Mouse (Mus musculus) urinary bladder, postnatal 14 days (tissue): ENCODE measurements around the gene Togaram1.

Experiments
- DNase-seq: peaks from one replicate; pipeline ENCODE4 v3.0.0; 2021; ENCODE audit warnings: low spot score

The Togaram1 gene

DNA sequence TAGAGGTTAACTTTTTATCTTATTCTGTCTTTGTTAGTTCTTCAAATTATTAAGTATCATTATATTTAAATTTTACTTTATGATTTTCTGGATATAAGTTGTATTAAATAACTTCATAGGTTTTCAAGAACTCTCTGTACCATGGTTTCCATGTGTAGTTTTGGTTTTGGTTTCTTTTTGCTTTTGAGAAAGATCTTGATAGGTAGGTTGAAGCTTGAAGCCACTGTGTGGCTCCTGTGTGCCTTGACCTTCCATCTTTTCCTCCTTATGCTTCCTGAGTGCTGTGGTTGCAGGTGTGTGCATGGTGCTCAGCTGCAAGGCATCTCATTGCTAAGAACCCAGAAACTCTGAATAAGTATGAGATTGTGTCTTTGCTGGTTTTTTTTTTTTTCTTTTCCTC, 83.2 kb downstream of the Togaram1 start:
- no peak for DNase-seq

DNA sequence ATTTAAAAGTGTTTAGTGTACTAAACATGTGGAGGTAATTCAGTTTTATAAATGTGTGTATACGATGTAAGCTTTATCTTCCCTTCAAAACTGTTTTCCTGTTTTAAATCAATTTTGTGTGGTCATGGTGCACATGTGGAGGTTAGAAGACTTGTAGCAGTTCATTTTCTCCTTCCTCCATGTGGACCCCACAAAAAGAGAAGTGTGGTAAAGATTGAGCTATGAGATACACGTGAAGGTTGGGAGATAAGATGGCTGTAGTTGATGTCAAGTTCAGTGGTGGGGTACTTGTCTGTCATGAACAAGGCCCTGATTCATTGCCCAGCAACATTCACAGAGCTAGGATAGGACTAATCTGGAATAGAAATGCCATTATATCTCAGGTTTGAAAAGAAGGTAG, 92.6 kb downstream of the Togaram1 start:
- DNase-seq, result no peak

DNA sequence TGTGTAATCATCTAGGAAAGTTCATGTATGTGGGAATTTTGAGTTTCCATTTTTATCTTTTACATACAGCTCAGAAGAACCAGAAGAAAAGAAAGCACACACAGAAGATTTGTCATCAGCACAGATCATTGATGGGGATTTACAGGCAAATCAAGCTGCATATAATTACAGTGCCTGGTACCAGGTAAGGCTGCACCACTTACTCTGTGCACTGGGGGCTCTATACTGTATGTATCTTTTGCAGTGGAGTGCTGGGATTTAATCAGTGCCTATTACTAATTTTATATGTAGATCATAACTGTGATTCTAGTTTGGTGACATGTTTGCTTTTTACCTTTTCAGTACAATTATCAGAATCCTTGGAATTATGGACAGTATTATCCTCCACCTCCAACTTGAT, 95.5 kb downstream of the Togaram1 start:
- no peak for DNase-seq

DNA sequence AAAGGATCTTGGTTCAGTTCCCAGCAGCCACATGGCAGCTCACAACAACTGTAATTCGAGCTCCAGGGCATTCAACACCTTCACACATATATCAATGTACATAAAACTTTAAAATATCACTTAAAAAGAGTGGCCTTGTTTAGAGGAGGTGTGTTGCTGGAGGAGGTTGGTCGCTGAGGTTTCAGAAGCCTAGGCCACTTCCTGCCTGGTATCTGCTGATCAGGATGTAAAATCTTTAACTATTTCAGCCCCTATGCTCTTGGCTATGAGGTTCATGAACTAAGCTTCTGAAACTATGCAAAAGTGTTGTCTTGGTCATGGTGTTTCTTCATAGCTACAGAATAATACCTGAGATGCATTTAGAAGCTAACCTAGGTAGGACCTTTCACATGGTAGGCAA, 99.6 kb downstream of the Togaram1 start:
- no peak for DNase-seq

DNA sequence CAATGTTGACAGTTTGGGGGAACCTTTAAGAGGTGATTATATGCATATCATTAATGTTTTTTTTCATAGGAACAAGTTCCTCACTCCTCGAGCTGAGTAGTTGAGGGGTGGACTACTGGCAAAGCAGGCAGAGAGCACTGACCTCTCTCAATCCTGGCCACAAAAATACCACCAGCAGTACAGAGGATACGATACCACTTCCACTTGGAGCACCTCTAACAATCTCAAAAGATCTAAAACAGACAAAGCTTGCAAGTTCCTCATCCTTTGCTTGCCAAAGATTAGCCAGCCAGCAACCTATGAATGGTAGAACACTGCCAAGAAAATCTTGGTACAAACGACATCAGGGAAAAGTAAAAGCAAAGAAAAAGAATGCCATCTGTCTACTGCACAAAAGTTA, 100.6 kb downstream of the Togaram1 start:
- DNase-seq, result no peak

DNA sequence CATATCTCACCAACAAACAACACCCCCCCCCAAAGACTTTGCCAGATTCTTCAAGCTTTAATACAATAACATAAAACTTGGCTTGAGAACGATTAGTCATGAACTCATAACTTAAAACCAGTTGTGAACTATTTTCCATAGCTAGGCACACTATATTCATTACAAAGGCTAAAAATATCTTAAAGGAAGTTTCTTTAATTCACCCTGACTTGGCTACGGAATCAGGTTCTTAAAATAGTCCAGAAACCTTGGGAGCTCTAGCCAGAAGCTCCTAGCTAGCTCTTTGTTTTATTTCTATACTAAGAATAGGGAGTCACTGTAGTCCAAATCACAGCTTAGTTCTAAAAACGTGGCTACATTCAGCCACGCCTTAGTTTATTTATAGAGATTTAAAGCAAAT, 102.8 kb downstream of the Togaram1 start:
- no peak for DNase-seq
